Mouse (Mus musculus): ENCODE measurements around the gene Hnrnpa3. TPM values are rescaled to one million over a fixed set of nuclear protein-coding genes. Genes with fewer than 3 reads are reported as not detected.

Gene Hnrnpa3
- polyA plus RNA-seq (2012; rRNA removed): 1.3 and 2.3 TPM in 2 replicates

DNA sequence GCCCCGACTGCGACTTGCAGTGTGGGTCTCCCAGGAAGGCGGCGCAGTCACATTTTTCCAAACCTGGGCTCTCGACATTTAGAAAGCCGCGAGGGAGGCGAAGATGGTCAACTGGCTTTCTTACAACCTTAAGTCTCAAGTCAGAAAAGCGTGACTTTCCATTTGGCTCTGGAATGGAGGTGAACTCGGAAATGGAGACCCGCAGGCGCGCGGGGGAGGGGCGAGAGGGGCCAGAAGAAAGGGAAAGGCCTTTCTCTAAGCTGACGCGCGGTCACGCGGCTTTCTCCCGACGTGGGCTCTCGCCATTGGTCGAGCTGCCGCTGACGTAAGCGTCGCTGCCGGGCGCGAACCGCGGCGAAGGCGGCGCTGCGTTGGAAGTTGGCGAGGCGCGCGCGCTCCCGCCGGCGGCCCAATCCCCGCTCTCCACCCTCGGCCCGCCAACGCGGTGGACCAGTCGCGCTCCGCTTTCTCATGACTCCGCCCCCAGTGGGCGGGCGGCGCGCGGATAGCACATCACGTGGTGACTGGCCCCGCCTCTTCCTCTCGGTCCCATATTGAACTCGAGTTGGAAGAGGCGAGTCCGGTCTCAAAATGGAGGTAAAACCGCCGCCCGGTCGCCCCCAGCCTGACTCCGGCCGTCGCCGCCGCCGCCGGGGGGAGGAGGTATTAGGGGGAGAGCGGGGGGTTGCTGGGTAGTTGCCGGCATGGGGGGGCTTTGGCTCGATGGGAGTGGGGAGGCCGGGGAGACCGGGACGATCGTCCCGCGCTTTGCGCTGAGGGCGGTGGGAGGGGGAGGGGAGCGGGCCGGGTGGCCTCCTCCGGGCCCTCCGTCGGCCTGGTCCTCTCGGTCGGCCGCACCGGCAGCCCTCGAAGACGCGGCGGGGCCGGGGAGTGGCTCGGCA lies at the start of gene Hnrnpa3:
TSS of gene Hnrnpa3 (plus strand) at position 535 of the 902 bp plus-strand sequence.

DNA sequence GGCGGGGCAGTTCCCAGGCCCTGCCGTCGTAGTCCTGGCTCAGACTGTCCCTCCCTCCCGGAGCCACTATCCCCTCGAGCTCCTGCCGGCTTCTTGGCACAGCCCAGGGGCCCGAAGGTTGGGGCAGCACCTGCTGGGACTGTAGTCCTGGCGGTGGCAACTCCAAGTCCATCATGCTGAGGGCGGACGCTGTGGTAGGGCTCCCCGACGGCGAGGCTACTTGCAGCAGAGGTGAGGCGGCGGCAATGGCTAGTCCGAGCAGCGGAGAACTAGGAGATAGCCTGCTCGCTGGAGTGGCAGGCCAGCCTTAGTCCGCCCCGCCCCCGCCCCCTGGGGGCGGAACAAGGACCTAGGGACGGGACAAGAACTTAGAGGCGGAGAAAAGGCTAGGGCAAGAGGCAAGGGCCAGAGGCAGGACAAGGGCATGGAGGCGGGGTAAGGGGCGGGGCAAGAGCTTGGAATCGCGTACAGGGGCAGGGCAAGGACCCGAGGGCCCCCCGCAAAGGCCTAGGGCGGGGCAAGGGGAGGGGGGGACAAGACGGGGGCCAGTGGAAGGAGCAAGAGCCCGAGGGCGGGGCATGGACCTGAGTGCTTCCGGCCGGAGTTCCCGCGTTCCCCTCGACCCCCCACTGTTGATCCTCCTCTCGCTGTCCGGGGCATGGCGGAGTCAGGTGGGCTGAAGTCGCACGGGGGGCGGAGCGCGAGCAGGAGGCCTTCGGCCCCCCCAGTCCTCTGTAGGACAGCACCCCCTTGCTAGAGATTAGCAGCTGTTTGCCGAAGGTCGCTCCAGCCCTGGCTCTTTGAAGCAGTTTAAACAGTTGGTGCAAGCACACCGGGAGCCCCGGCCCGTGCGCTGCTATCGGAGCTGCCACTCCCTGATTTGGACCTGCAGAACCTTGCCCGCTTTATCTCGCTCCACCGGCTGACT lies 45.4 kb downstream of the Hnrnpa3 start, which contains the start of gene Nfe2l2:
TSS of gene Nfe2l2 (minus strand) at position 408 of the 928 bp plus-strand sequence.

Other genes starting within 250 kb of the Hnrnpa3 start
- gene Nfe2l2, start 45.4 kb downstream of the Hnrnpa3 start, polyA plus RNA-seq (2012; rRNA removed): 55.7 and 73.4 TPM in 2 replicates
- gene Agps, start 172.9 kb downstream of the Hnrnpa3 start, polyA plus RNA-seq (2012; rRNA removed): 1.4 and 2.0 TPM in 2 replicates

Data from stomach, adult 2 months (tissue).